Mouse (Mus musculus): ENCODE measurements at regions not wholly inside any gene's neighbourhood (a gene's known extent, or its start where the extent isn't known, plus 50 kb on each side); places are given as distances from the start of the nearest gene placed in this dataset.

DNA sequence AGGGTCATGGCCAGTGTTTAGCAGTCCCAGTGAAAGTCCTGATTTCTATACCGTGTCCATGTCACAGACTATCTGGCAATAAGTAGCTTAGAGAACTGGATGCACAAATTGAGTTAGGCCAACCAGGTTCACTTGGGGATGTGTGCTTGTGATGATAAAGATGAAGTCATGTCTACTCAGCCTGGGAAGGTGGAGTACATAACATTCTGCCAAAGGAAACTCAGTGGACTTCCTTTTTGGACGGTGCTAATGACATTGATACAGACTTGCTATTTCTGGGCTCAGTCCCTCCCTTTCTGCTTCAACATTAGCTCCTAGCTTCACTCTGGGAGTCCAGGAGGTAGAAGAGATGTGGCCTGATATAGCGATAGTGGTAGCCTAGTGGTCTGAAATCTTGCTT is 240.7 kb upstream of the Tbx18 start:
- H3K79me3 ChIP-seq (ENCODE audit: low read depth), result no peaks in the 10 kb centered on the region
- H3K27me3 ChIP-seq (ENCODE audit: control insufficient read depth, insufficient read depth, insufficient read length), result no peaks in the 10 kb centered on the region
- no peak overlapping the region for H3K4me3 ChIP-seq (ENCODE audit: insufficient read depth, poor library complexity, severe bottlenecking)
- TF ChIP-seq FOSL1 (IDR thresholded peaks at IDR 0.05; ENCODE audit: insufficient read depth, low read length, poor library complexity, severe bottlenecking), result no peak
- no peak for TF ChIP-seq CEBPB (IDR thresholded peaks at IDR 0.05; ENCODE audit: low read depth)
- no peak for TF ChIP-seq CTCF (IDR thresholded peaks at IDR 0.05; ENCODE audit: control insufficient read depth, insufficient read depth, insufficient read length)
- H3K36me3 ChIP-seq (ENCODE audit: control insufficient read depth, insufficient read depth), result no peaks in the 10 kb centered on the region
- no peak overlapping the region for H3ac ChIP-seq (ENCODE audit: control insufficient read depth, insufficient read length, low read depth)
- H3K79me2 ChIP-seq (ENCODE audit: control insufficient read depth, insufficient read depth), result no peaks in the 10 kb centered on the region

DNA sequence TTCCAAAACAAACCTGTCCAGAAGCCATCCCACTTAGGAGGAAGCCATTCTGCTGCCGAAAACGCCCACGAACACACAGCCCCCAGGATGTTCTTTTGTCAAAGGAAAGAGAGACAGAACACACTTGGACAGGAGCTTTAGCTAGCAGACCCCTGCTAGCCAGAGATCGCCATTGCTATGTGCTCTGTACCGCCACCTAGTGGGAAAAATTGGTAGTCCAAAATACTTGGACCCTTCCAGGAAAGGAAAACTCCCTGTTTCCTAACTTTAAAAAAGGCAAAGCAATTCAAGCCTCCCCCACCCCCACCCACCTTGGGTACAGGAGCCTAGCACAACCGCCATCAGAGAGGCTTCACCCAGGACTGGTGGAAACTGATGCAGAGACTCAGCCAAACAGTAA is 242.5 kb upstream of the Tbx18 start:
- Histone ChIP-seq H3ac (ENCODE audit: control insufficient read depth, insufficient read length, low read depth) (no peak overlapping the region), H3K4me3 (ENCODE audit: insufficient read depth, poor library complexity, severe bottlenecking) (no peak overlapping the region), H3K36me3 (ENCODE audit: control insufficient read depth, insufficient read depth) (no peaks in the 10 kb centered on the region), H3K27me3 (ENCODE audit: control insufficient read depth, insufficient read depth, insufficient read length) (no peaks in the 10 kb centered on the region), H3K79me3 (ENCODE audit: low read depth) (no peaks in the 10 kb centered on the region), H3K79me2 (ENCODE audit: control insufficient read depth, insufficient read depth) (no peaks in the 10 kb centered on the region)
- no peak for TF ChIP-seq FOSL1 (IDR thresholded peaks at IDR 0.05; ENCODE audit: insufficient read depth, low read length, poor library complexity, severe bottlenecking)
- TF ChIP-seq USF1 (IDR thresholded peaks at IDR 0.05; ENCODE audit: low read depth), result no peak
- TF ChIP-seq MYOG (IDR thresholded peaks at IDR 0.05; ENCODE audit: control insufficient read depth, extremely low read depth, insufficient read length), result no peak
- no peak for TF ChIP-seq CEBPB (IDR thresholded peaks at IDR 0.05; ENCODE audit: low read depth)
- no peak for TF ChIP-seq MYOD1 (IDR thresholded peaks at IDR 0.05; ENCODE audit: control insufficient read depth, insufficient read length, low read depth)
- TF ChIP-seq CTCF (IDR thresholded peaks at IDR 0.05; ENCODE audit: control insufficient read depth, insufficient read depth, insufficient read length), result no peak
- no peak for TF ChIP-seq MAX (IDR thresholded peaks at IDR 0.05)

DNA sequence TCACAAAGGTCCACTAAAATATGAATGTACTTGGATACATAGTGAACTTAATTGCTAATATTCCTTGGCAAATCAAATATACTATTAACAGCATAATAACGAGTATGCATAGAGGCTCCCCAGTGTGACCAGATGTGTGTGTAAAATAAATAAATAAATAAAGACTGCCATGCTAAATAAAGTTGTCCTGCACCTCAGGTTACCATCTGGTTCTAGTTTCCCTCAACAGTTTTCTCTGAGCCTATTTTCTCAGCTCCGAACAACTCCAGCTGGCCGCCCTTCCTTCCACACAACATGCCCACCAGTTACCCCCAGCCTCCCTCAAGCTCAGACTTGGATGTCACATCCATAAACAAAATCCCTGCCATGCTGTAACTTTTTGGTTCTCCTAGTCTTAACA is 253.8 kb upstream of the Tbx18 start:
- H3ac ChIP-seq (ENCODE audit: control insufficient read depth, insufficient read length, low read depth), result no peak overlapping the region
- H3K79me2 ChIP-seq (ENCODE audit: control insufficient read depth, insufficient read depth), result no peaks in the 10 kb centered on the region
- no peaks in the 10 kb centered on the region for H3K27me3 ChIP-seq (ENCODE audit: control insufficient read depth, insufficient read depth, insufficient read length)
- no peaks in the 10 kb centered on the region for H3K36me3 ChIP-seq (ENCODE audit: control insufficient read depth, insufficient read depth)
- no peak overlapping the region for H3K4me3 ChIP-seq (ENCODE audit: insufficient read depth, poor library complexity, severe bottlenecking)
- TF ChIP-seq MYOD1 (IDR thresholded peaks at IDR 0.05; ENCODE audit: control insufficient read depth, insufficient read length, low read depth), result no peak
- TF ChIP-seq CTCF (IDR thresholded peaks at IDR 0.05; ENCODE audit: control insufficient read depth, insufficient read depth, insufficient read length), result no peak
- TF ChIP-seq USF1 (IDR thresholded peaks at IDR 0.05; ENCODE audit: low read depth), result no peak
- TF ChIP-seq FOSL1 (IDR thresholded peaks at IDR 0.05; ENCODE audit: insufficient read depth, low read length, poor library complexity, severe bottlenecking), result no peak
- no peak for TF ChIP-seq MAX (IDR thresholded peaks at IDR 0.05)
- TF ChIP-seq CEBPB (IDR thresholded peaks at IDR 0.05; ENCODE audit: low read depth), result no peak
- no peak for TF ChIP-seq MYOG (IDR thresholded peaks at IDR 0.05; ENCODE audit: control insufficient read depth, extremely low read depth, insufficient read length)
- no peaks in the 10 kb centered on the region for H3K79me3 ChIP-seq (ENCODE audit: low read depth)

DNA sequence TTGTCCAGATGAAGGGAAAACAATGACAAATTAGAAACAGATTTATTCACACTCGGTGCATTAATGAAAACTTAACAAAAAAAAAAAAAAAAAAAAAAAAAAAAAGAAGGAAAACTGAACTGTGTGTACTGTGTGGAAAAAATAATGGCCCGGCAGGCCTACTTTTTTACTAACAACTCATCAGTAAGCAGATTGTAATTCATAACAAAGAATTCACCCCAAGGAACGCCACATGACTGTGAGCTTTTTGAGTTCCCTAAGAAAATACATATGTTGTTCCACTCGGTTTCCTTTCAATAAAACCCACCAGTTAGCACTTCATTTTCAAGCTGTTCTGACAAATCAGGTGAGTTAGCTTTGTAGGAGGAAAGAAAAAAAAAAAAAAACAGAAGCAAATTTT is 254.4 kb upstream of the Tbx18 start:
- no peaks in the 10 kb centered on the region for H3K27me3 ChIP-seq (ENCODE audit: control insufficient read depth, insufficient read depth, insufficient read length)
- no peaks in the 10 kb centered on the region for H3K36me3 ChIP-seq (ENCODE audit: control insufficient read depth, insufficient read depth)
- H3K79me2 ChIP-seq (ENCODE audit: control insufficient read depth, insufficient read depth), result no peaks in the 10 kb centered on the region
- H3ac ChIP-seq (ENCODE audit: control insufficient read depth, insufficient read length, low read depth), result no peak overlapping the region
- TF ChIP-seq MAX (IDR thresholded peaks at IDR 0.05), result no peak
- no peak for TF ChIP-seq USF1 (IDR thresholded peaks at IDR 0.05; ENCODE audit: low read depth)
- no peak for TF ChIP-seq FOSL1 (IDR thresholded peaks at IDR 0.05; ENCODE audit: insufficient read depth, low read length, poor library complexity, severe bottlenecking)
- no peak for TF ChIP-seq MYOG (IDR thresholded peaks at IDR 0.05; ENCODE audit: control insufficient read depth, extremely low read depth, insufficient read length)
- TF ChIP-seq CTCF (IDR thresholded peaks at IDR 0.05; ENCODE audit: control insufficient read depth, insufficient read depth, insufficient read length), result no peak
- no peak for TF ChIP-seq MYOD1 (IDR thresholded peaks at IDR 0.05; ENCODE audit: control insufficient read depth, insufficient read length, low read depth)
- no peak for TF ChIP-seq CEBPB (IDR thresholded peaks at IDR 0.05; ENCODE audit: low read depth)
- H3K79me3 ChIP-seq (ENCODE audit: low read depth), result no peaks in the 10 kb centered on the region
- no peak overlapping the region for H3K4me3 ChIP-seq (ENCODE audit: insufficient read depth, poor library complexity, severe bottlenecking)

DNA sequence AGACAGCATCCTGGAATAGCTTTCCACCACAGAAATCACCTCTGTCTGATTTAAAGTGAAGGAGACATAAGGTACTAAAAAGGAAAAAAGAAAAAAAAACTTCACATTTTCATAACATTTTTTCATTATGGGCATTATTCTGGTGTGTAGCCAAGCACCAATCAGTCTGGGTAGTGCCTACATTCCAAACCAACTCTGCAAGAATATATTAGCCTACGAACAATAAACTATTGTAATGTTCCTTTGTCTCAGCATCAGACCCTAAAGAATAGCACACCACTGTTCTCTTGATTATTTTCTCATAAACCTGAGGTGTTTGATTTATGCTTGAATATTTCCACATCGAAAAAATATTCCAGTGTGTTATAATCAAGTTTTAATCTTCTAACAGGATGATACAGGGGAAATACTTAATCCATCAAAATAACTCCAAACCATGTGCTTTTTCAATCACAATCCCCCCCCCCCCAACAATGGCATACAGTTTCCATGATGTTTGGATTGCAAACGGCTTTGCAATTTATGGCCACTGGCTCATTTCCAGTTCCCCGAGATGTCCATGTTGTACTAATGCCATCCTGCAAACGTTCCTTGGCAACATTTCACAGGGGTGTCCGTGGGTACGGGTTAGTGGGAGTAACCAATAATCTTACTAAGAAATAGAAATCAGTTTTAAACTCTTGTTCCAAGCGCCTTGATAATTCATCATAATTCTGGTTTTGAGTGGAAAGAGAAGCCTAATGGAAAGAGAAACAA is 275.1 kb upstream of the Tbx18 start:
- Histone ChIP-seq H3K79me3 (ENCODE audit: low read depth) (no peaks in the 10 kb centered on the region), H3K36me3 (ENCODE audit: control insufficient read depth, insufficient read depth) (no peaks in the 10 kb centered on the region), H3K79me2 (ENCODE audit: control insufficient read depth, insufficient read depth) (no peaks in the 10 kb centered on the region), H3K27me3 (ENCODE audit: control insufficient read depth, insufficient read depth, insufficient read length) (no peaks in the 10 kb centered on the region), H3ac (ENCODE audit: control insufficient read depth, insufficient read length, low read depth) (no peak overlapping the region), H3K4me3 (ENCODE audit: insufficient read depth, poor library complexity, severe bottlenecking) (no peak overlapping the region)
- TF ChIP-seq CEBPB (IDR thresholded peaks at IDR 0.05; ENCODE audit: low read depth) (no peak), MYOG (IDR thresholded peaks at IDR 0.05; ENCODE audit: control insufficient read depth, extremely low read depth, insufficient read length) (no peak), FOSL1 (IDR thresholded peaks at IDR 0.05; ENCODE audit: insufficient read depth, low read length, poor library complexity, severe bottlenecking) (no peak), USF1 (IDR thresholded peaks at IDR 0.05; ENCODE audit: low read depth) (no peak), MYOD1 (IDR thresholded peaks at IDR 0.05; ENCODE audit: control insufficient read depth, insufficient read length, low read depth) (no peak), CTCF (IDR thresholded peaks at IDR 0.05; ENCODE audit: control insufficient read depth, insufficient read depth, insufficient read length) (no peak), MAX (IDR thresholded peaks at IDR 0.05) (no peak)

DNA sequence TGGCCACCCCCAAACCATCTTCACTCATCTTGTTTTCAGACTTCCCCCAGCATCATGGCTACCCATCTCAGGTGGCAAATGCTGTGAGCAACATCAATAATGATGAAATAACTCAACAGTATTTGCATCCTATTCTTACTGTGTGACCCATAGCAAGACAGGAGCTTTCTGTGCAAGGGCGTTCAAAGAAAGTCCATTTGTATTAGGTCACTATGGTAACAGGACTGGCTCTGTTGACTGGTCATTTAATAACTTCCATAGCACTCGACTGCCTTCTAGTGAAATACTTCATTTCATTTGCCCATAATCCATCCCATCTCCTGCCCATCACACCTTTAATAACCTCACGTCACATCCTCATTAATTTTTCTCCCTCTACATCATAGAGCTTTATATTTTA is 292.7 kb upstream of the Tbx18 start:
- Histone ChIP-seq H3ac (ENCODE audit: control insufficient read depth, insufficient read length, low read depth) (no peak overlapping the region), H3K79me3 (ENCODE audit: low read depth) (no peaks in the 10 kb centered on the region), H3K79me2 (ENCODE audit: control insufficient read depth, insufficient read depth) (no peaks in the 10 kb centered on the region), H3K4me3 (ENCODE audit: insufficient read depth, poor library complexity, severe bottlenecking) (no peak overlapping the region), H3K27me3 (ENCODE audit: control insufficient read depth, insufficient read depth, insufficient read length) (no peaks in the 10 kb centered on the region), H3K36me3 (ENCODE audit: control insufficient read depth, insufficient read depth) (no peaks in the 10 kb centered on the region)
- TF ChIP-seq MYOG (IDR thresholded peaks at IDR 0.05; ENCODE audit: control insufficient read depth, extremely low read depth, insufficient read length) (no peak), MYOD1 (IDR thresholded peaks at IDR 0.05; ENCODE audit: control insufficient read depth, insufficient read length, low read depth) (no peak), FOSL1 (IDR thresholded peaks at IDR 0.05; ENCODE audit: insufficient read depth, low read length, poor library complexity, severe bottlenecking) (no peak), MAX (IDR thresholded peaks at IDR 0.05) (no peak), USF1 (IDR thresholded peaks at IDR 0.05; ENCODE audit: low read depth) (no peak), CEBPB (IDR thresholded peaks at IDR 0.05; ENCODE audit: low read depth) (no peak), CTCF (IDR thresholded peaks at IDR 0.05; ENCODE audit: control insufficient read depth, insufficient read depth, insufficient read length) (no peak)

Measured in C2C12 (cell line).